Mouse (Mus musculus): ENCODE measurements around the gene Lcn2. TPM values are rescaled to one million over a fixed set of nuclear protein-coding genes. Genes with fewer than 3 reads are reported as not detected.
"Not testable (repeated sequence)": the region's sequence is repeated elsewhere in the genome, so short reads cannot be mapped to it uniquely, and the experiment has no call there.

Lcn2 gene
- polyA plus RNA-seq, 1 experiment from 2014 or later: not detected

DNA sequence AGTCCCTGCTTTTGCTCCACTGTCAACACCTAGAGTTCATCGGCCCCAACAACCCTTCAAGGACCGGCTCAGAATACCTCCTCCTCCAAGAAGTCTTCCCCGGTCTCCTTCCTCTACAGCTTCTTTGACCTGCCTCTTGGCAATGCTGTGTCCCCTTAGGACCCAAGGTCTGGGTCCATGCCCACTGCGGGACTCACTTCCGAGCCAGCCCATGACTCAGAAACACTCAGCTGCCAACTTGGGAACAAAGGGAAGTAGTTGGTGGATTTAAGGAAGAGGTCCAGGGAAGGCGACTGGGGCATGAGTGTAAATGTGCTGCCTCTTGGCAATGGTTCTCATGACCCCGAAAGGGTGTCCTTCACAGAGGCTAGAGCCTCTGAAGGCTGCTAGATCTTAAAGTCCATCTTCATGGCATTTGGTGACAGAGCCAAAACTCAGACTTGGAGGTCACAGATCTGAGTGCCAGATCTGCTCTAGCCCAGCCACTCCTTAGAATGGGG is 8.0 kb downstream of the Lcn2 start:
- WGBS: 92% methylated on average over 7 of the region's 7 CpGs
- Histone ChIP-seq H3K27me3 (ENCODE audit: poor library complexity, severe bottlenecking) (peaks cover 43% of the 10 kb centered on the region), H3K36me3 (replicated peaks) (peaks cover 50% of the 10 kb centered on the region)

DNA sequence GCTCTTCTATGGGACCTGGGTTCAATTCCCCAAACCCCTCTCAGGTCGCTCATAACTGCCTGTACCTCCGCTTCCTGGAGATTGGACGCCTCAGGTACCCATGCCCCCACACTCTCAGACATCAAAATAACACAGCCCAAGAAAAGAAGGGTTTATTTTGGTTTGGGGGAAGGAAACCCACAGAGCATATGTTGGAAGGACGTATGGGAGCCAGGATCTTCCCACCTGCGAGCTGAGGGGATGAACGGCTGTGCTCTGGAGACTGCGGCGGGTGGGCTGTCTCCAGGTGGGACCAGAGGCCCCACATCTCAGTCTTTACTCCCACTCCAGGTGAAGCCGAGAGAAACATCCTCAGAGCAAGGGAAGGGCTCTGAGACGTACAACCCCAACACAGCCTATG is 11.1 kb downstream of the Lcn2 start:
- H3K4me1 ChIP-seq: peaks cover 12% of the 10 kb centered on the region
- H3K27me3 ChIP-seq (ENCODE audit: poor library complexity, severe bottlenecking): peaks cover 17% of the 10 kb centered on the region
- no peaks in the 10 kb centered on the region for H3K9me3 ChIP-seq
- H3K4me3 ChIP-seq: no peak overlapping the region
- no peak overlapping the region for H3K27ac ChIP-seq
- 90% methylated on average over 10 of the region's 10 CpGs for WGBS
- peaks cover 81% of the 10 kb centered on the region for H3K36me3 ChIP-seq (replicated peaks)
- DNase-seq (ENCODE audit: extremely low spot score, low spot score): no peak

More for the DNA sequence above, 8.0 kb downstream of the Lcn2 start:
- Histone ChIP-seq H3K4me1 (peaks cover 17% of the 10 kb centered on the region), H3K4me3 (no peak overlapping the region), H3K27ac (no peak overlapping the region), H3K9me3 (no peaks in the 10 kb centered on the region)
- DNase-seq (ENCODE audit: extremely low spot score, low spot score): no peak

DNA sequence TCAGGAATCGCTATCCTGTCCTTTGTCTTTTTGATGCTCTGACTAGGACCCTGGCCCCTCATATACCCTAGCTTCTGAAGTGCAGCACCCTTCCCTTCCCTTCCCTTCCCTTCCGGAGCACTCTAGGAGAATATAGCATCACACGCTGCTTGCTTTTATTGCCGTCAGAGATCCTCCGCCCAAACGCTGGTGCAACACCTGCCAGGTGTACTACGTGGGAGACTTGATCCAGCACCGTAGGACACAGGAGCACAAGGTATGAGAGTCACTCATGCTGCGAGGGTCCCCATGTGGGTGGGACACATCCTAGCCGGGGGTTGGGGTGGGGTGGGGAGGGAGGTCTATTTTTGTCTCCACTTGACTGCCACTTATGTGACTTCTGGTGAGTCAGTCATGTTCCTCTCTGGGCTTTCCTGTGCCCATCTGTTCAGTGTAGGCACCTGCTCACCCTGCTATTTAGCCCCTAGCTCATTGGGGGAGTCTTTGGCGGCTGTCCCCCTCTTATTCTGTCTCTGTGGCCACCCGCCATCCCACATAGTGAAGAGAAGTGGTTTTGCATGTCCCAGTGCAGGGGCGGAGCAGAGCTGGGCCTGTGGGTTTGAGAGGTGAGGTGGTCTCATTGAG is 12.6 kb downstream of the Lcn2 start:
- WGBS: 95% methylated on average over 13 of the region's 13 CpGs
- H3K9me3 ChIP-seq: no peaks in the 10 kb centered on the region
- no peak for DNase-seq (ENCODE audit: extremely low spot score, low spot score)
- peaks cover 10% of the 10 kb centered on the region for H3K27me3 ChIP-seq (ENCODE audit: poor library complexity, severe bottlenecking)
- H3K36me3 ChIP-seq (replicated peaks): peaks cover 96% of the 10 kb centered on the region
- no peak overlapping the region for H3K27ac ChIP-seq
- no peaks in the 10 kb centered on the region for H3K4me1 ChIP-seq
- H3K4me3 ChIP-seq: no peak overlapping the region

DNA sequence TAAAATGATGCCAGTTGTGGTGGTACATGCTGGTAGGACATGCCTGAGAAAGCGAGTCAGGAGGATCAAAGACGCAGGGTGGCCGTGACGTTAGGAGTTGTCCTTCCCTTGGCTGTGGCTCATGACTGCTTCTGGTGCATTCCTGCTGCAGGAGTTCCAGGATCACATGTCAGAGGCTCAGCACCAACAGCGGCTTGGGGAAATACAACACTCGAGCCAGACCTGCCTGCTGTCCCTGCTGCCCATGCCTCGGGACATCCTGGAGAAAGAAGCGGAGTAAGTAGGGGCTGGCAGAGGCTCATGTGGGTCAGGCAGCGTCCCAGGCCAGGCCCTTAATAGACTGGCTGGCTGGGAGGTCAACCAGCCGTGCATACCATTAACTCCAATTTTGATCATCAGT is 13.9 kb downstream of the Lcn2 start:
- Histone ChIP-seq H3K36me3 (replicated peaks) (peaks cover 100% of the 10 kb centered on the region), H3K4me1 (no peaks in the 10 kb centered on the region), H3K4me3 (no peak overlapping the region), H3K27ac (no peak overlapping the region), H3K9me3 (no peaks in the 10 kb centered on the region), H3K27me3 (ENCODE audit: poor library complexity, severe bottlenecking) (no peaks in the 10 kb centered on the region)
- 90% methylated on average over 10 of the region's 10 CpGs for WGBS
- no peak for DNase-seq (ENCODE audit: extremely low spot score, low spot score)

DNA sequence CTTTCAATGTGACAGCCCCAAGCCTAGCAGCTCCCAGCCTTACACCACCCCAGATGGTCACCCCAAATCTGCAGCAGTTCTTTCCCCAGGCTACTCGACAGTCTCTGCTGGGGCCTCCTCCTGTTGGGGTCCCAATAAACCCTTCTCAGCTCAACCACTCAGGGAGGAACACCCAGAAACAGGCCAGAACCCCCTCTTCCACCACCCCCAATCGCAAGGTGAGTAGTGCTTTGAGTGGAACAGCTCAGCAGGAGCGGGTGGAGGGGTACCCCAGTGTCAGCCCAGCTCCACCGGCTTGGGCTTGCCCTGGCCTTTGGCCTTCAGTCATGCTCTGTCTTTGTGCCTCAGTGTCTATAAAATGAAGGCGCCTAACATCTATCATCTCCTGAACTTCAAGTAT is 20.7 kb downstream of the Lcn2 start:
- 90% methylated on average over 5 of the region's 5 CpGs for WGBS
- no peak for DNase-seq (ENCODE audit: extremely low spot score, low spot score)
- H3K4me3 ChIP-seq: no peak overlapping the region
- H3K36me3 ChIP-seq (replicated peaks): peaks cover 84% of the 10 kb centered on the region
- no peaks in the 10 kb centered on the region; the same call in 1 of the 2 replicates for H3K27me3 ChIP-seq (ENCODE audit: poor library complexity, severe bottlenecking)
- H3K9me3 ChIP-seq: no peaks in the 10 kb centered on the region
- H3K27ac ChIP-seq: no peak overlapping the region
- H3K4me1 ChIP-seq: peaks cover 18% of the 10 kb centered on the region

DNA sequence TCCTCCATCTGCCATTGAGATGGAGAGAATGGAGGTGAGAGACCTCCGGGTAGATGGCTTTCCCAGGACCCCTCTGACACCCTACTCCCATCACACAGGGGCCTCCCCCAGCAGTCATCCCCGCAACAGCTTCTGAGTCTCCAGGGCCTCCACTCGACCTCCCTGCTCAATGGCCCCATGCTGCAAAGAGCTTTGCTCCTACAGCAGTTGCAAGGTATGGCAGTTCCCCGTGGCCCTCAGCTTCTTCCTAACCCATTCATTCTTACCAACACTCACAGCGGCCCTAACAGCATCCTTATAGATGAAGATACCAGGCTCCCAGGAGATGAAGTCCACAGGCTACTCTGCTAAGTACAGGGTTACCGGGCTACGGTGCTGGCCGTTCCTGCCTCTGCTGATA is 23.9 kb downstream of the Lcn2 start:
- peak overlapping the region; percentile 72 for H3K4me3 ChIP-seq
- peaks cover 13% of the 10 kb centered on the region for H3K27me3 ChIP-seq (ENCODE audit: poor library complexity, severe bottlenecking)
- peaks cover 38% of the 10 kb centered on the region for H3K4me1 ChIP-seq
- DNase-seq (ENCODE audit: extremely low spot score, low spot score): no peak
- H3K9me3 ChIP-seq: no peaks in the 10 kb centered on the region
- H3K27ac ChIP-seq: no peak overlapping the region
- WGBS: 85% methylated on average over 8 of the region's 8 CpGs
- peaks cover 52% of the 10 kb centered on the region for H3K36me3 ChIP-seq (replicated peaks)

DNA sequence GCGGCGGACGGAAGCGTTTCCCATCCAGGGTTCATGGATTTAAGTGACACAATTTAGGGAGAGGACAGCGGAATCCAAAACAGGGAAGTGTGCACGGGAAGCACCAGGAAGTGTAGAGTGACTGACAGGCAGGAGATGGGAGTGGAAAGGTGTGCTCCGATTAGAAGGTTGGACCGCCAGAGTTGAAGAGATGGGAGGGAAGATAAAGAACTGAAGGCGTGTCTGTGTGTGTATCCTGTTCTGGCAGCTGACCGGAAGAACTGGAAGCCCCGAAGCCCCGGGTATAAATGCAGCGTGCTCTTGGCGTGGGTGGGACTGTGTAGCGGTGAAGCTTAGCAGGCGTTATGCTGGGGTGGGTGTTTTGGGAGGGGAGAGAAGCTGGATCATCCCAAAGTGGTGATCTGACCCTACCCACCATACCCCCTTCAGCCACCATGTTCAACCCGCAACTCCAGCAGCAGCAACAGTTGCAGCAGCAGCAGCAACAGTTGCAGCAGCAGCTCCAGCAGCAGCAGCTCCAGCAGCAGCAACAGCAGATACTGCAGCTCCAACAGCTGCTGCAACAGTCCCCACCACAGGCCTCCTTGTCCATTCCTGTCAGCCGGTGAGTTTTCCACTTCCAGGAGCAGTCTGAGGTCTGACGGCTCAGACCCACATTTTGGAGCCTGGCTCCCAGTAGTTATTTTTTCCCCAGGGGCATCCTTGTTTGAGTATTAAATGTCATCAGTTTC is 24.5 kb downstream of the Lcn2 start:
- Histone ChIP-seq H3K36me3 (replicated peaks) (peaks cover 46% of the 10 kb centered on the region), H3K4me3 (peak overlapping the region; percentile 72), H3K9me3 (no peaks in the 10 kb centered on the region), H3K27me3 (ENCODE audit: poor library complexity, severe bottlenecking) (peaks cover 13% of the 10 kb centered on the region), H3K27ac (peak overlapping the region; percentile 89), H3K4me1 (peaks cover 38% of the 10 kb centered on the region)
- 13% methylated on average over 19 of the region's 19 CpGs for WGBS
- no peak for DNase-seq (ENCODE audit: extremely low spot score, low spot score)

DNA sequence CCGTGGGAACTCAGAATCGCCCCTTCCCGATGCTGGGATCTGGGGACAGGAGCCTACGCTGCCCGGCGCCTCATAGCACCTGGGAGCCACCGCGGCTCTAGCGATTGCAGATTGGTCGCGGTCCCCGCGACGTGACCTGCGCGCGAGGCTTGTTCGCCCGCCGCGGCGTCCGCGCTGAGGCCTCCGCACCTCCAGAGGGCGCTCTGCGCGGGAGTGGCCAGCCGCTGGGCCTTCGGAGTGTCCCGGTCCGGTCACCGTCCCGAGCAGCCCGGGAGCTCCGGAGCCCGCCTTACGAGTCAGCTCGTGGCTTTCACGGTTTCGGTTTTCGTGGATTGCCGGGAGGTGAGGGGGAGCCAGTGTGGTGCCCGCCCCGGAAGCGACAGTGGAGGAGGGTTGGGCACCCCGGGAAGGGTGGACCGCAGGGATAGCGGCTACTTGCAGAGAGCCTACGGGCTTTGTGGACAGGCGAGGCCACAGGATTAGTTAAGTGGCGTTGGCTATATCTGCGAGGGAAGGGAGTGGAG is 25.2 kb downstream of the Lcn2 start:
- H3K36me3 ChIP-seq (replicated peaks): peaks cover 40% of the 10 kb centered on the region
- peak overlapping the region; percentile 89 for H3K27ac ChIP-seq
- H3K9me3 ChIP-seq: no peaks in the 10 kb centered on the region
- DNase-seq (ENCODE audit: extremely low spot score, low spot score): peak; percentile 87
- under 1% methylated on average over 53 of the region's 53 CpGs for WGBS
- H3K4me1 ChIP-seq: peaks cover 38% of the 10 kb centered on the region
- H3K27me3 ChIP-seq (ENCODE audit: poor library complexity, severe bottlenecking): peaks cover 13% of the 10 kb centered on the region
- H3K4me3 ChIP-seq: peak overlapping the region; percentile 72

DNA sequence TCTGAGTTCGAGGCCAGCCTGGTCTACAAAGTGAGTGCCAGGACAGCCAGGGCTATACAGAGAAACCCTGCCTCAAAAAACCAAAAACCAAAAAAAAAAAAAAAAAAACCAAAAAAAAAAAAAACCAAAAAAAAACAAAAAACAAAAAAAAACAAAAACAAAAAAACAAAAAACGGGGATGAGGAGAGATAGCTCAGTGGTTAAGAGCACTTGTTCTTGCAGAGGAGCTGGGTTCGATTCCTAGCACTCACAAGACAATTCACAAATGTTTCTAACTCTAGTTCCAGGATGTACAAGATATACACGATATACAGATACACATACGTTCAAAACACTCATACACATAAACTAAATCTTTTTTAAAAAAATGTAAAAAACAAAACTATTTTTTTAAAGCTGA is 25.8 kb downstream of the Lcn2 start:
- Histone ChIP-seq H3K27me3 (ENCODE audit: poor library complexity, severe bottlenecking) (peaks cover 13% of the 10 kb centered on the region), H3K27ac (peak overlapping the region; percentile 89), H3K4me1 (peaks cover 39% of the 10 kb centered on the region), H3K4me3 (peak overlapping the region; percentile 72), H3K36me3 (replicated peaks) (peaks cover 34% of the 10 kb centered on the region)
- H3K9me3 ChIP-seq; DNase-seq (ENCODE audit: extremely low spot score, low spot score): not testable (repeated sequence)
- 46% methylated on average over 5 of the region's 5 CpGs for WGBS

DNA sequence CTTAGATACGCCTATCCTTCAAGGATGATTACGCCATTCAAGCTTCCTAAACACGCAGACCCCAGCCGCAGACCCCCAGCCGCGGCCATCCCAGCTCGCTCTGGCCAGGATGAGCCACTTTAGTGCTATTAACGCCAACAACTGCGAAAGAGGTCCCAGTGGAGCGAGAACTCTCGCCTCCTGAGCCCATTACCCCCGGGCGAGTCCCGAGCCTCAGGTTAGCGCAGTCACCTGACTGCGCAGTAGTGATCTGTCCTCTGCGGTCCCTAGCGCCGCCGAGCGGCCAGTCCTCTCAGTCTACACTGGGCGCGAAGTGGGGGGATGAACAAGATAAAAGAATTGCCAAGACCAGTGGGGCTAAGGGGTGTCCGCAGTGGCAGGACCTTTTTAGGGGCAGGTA is 26.6 kb downstream of the Lcn2 start:
- Histone ChIP-seq H3K9me3 (no peaks in the 10 kb centered on the region), H3K27me3 (ENCODE audit: poor library complexity, severe bottlenecking) (peaks cover 13% of the 10 kb centered on the region), H3K36me3 (replicated peaks) (peaks cover 25% of the 10 kb centered on the region), H3K4me3 (peak overlapping the region; percentile 57), H3K27ac (peak overlapping the region; percentile 75), H3K4me1 (peaks cover 42% of the 10 kb centered on the region)
- 2% methylated on average over 24 of the region's 24 CpGs for WGBS
- DNase-seq (ENCODE audit: extremely low spot score, low spot score): peak; percentile 64

DNA sequence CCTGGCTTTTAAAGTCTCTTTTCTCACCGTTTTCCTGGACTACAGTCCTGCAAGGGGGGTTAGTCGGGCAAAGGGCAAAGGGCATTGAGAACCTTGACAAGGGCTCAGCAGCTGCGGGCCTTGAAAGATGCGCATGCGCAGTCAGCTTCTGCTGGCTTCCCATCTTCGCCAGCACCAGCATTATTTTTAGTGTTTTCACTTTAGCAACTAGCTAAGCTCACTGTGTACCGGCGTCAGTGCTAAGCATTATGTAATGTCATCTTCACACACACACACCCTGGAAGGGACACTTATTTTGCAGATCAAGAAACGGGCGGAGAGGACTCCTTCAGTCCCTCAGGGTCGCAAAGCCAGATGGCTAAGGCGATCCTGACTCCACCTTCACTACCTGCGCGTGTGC is 27.3 kb downstream of the Lcn2 start:
- WGBS: 5% methylated on average over 14 of the region's 14 CpGs
- peaks cover 42% of the 10 kb centered on the region for H3K4me1 ChIP-seq
- peak; percentile 69 for DNase-seq (ENCODE audit: extremely low spot score, low spot score)
- H3K27ac ChIP-seq: no peak overlapping the region
- H3K9me3 ChIP-seq: no peaks in the 10 kb centered on the region
- H3K27me3 ChIP-seq (ENCODE audit: poor library complexity, severe bottlenecking): peaks cover 13% of the 10 kb centered on the region
- H3K4me3 ChIP-seq: peak overlapping the region; percentile 57
- peaks cover 18% of the 10 kb centered on the region for H3K36me3 ChIP-seq (replicated peaks)

DNA sequence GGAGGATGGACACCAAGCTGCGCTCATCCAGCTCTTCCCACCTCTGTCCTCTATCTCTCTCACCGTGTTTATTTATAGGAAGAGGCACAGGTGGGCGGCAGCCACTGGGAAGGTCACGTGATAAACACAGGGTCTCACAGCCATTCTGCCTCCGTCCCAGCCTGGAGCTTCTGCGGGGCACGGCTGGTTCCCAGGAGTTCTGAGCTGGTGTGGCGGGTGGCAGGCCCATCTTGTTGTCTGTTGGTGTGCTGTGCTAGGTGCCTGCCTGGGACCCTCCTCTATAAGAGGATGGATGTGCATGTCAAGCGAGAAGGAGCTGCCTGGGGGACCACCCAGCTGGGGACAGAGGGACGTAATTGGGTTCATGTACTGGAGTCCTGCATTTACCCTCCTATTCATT is 29.7 kb downstream of the Lcn2 start:
- peaks cover 37% of the 10 kb centered on the region for H3K4me1 ChIP-seq
- DNase-seq (ENCODE audit: extremely low spot score, low spot score): no peak
- H3K27ac ChIP-seq: no peak overlapping the region
- no peaks in the 10 kb centered on the region for H3K9me3 ChIP-seq
- 69% methylated on average over 10 of the region's 10 CpGs for WGBS
- H3K36me3 ChIP-seq (replicated peaks): no peaks in the 10 kb centered on the region
- no peak overlapping the region for H3K4me3 ChIP-seq
- peaks cover 13% of the 10 kb centered on the region for H3K27me3 ChIP-seq (ENCODE audit: poor library complexity, severe bottlenecking)

DNA sequence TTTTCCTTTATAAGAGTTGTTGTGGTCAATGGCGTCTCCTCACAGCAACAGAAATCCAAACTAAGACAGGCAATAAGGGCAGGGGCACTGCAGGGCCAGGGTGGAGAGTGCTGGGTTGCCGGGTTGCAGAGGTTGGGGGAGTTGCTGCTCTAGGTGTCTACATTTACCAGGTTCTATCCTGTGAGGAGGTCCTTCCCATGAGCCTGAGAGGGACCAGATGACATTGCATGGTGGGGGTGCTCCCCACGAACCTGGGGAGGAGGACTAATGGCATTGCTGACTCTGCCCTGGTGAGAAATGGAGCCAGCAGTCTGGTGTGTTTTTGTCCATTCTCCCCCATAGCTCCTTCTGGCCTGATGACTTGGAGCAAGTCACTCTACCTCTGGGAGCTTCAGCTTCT is 30.3 kb downstream of the Lcn2 start:
- Histone ChIP-seq H3K4me1 (peaks cover 40% of the 10 kb centered on the region), H3K27me3 (ENCODE audit: poor library complexity, severe bottlenecking) (peaks cover 14% of the 10 kb centered on the region), H3K4me3 (no peak overlapping the region), H3K36me3 (replicated peaks) (no peaks in the 10 kb centered on the region), H3K27ac (no peak overlapping the region), H3K9me3 (no peaks in the 10 kb centered on the region)
- WGBS: 83% methylated on average over 3 of the region's 3 CpGs
- DNase-seq (ENCODE audit: extremely low spot score, low spot score): no peak
